Mouse (Mus musculus): ENCODE results near the gene Cog2. TPM values are rescaled to one million over a fixed set of nuclear protein-coding genes. Genes with fewer than 3 reads are reported as not detected.

Cog2 gene
- 10 to 100 TPM; 37.2 to 38.7 TPM for total RNA-seq (2023)

GRCm38 (mm10) chr8:124520249-124521080, at the start of gene Cog2:
Gene Cog2 (plus strand): TSS chr8:124520767.

GRCm38 (mm10) chr8:124569593-124569992, 49.0 kb downstream of the Cog2 start, which contains the start of gene Agt:
Gene Agt (minus strand): TSS chr8:124569706.

DNA sequence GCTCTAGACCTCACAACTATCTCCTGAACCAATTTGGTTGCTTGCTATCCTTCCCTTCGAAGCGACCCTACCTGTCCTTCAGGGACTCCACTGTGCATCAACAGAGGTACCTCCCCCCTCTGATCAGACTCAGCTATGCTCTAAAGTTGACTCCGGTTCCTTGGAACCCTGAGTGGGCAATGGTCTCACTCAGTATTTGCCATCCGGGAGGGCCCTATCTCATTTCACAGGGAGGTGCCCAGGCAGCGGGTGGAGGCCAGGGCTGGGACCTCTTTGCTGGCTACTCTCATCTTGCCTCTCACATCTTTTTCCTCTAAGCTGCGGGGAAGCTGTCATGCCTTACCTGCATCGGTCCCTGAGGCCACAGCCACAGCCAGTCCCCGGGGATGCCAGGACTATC, 55.2 kb downstream of the Cog2 start, which contains the start of gene Capn9:
Gene Capn9, plus strand, starts transcription at position 301 of the 400 bp plus-strand sequence.

Other genes starting within 250 kb of the Cog2 start
- gene Pgbd5, start 81.1 kb upstream of the Cog2 start, total RNA-seq (2023), result not detected
- not detected for gene Agt, start 48.9 kb downstream of the Cog2 start, total RNA-seq (2023)
- not detected for gene Capn9, start 55.3 kb downstream of the Cog2 start, total RNA-seq (2023)
- 10 to 100 TPM; 12.1 to 12.9 TPM for gene 2310022B05Rik, start 142.6 kb downstream of the Cog2 start, total RNA-seq (2023)
- gene Ttc13, start 201.2 kb downstream of the Cog2 start, total RNA-seq (2023), result 10 to 100 TPM; 30.7 to 38.9 TPM
- gene Arv1, start 201.4 kb downstream of the Cog2 start, total RNA-seq (2023), result 1 to 10 TPM; 4.3 to 4.4 TPM
- gene Fam89a, start 231.1 kb downstream of the Cog2 start, total RNA-seq (2023), result 1 to 10 TPM in 1 of 2 experiments, under 1 TPM in 1; 0.37 to 1.6 TPM